Mouse (Mus musculus) spleen, adult 2 months (tissue): Measurements from ENCODE around the gene Itgb7.
A peak's percentile ranks its signal among the peaks of the same experiment; 100 is the strongest.

ENCODE experiments used
- CTCF ChIP-seq: fragments of 200-500 bp; IDR thresholded peaks from 2 replicates; pipeline ENCODE4 v1.5.1; 2011; ENCODE audit warnings: mild to moderate bottlenecking, inconsistent platforms; ENCODE audit not compliant: insufficient read depth, insufficient read length, insufficient replicate concordance; ENCODE audit errors: extremely low read depth
- POLR2A ChIP-seq: fragments of 200-500 bp; IDR thresholded peaks from 2 replicates; pipeline ENCODE4 v1.6.1; 2011; ENCODE audit warnings: low read depth, low read length, inconsistent platforms

DNA sequence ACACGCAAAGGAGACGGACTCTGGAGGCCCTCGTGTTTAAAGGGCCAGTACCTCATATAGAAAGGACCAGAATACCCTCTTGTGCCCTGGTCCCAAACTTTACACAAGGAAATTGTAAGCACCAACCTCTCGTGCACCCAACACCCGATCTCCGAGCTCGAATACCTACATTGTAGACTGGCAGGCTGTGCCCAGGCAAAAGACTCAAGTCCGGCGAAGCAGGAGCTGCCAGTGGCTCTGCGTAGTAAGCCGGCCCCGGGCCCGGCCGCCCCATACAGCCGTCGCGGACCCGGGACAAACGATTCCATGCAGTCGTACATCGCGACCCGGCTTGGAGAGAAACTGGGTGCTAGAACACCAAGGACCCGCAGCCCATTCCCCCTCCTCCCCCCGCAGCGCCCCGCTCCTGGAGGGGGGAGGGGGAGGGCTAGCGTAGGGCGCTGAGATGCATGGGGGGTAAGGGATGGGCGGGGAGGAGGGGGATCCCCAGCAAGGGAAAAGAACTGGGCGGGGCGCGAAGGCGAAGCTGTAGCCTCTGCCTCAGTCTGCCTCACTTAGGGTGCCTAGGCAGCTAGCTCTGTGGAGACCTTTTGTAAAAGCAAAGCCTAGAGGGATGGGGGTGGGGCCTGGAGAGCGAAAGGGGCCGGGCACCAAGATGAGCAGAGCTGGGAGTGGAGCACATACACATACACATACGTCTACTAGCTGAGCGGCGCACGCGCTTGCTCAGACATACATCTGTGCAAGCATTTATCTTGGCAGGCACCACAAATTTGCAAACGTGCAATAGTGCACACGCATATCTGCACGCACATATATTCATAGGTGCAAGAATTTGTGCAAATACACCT, 14.4 kb upstream of the Itgb7 start:
- TF ChIP-seq POLR2A (peak; percentile 21; the same call in 1 of the 2 replicates), CTCF (no peak)
